Mouse (Mus musculus) kidney, adult 2 months (tissue): ENCODE results near the gene Ets2.

Experiments
- CTCF ChIP-seq: fragments of 200-500 bp; conservative IDR thresholded peaks from 2 replicates; pipeline ENCODE4 v1.5.1; 2011; ENCODE audit warnings: low read depth, mild to moderate bottlenecking, control low read depth, low read length, moderate library complexity, mixed read lengths; ENCODE audit not compliant: insufficient read depth, insufficient read length
- POLR2A ChIP-seq: fragments of 200-500 bp; IDR thresholded peaks from one replicate; pipeline ENCODE4 v1.6.1; 2011; ENCODE audit warnings: low read depth, low read length, control low read depth

DNA sequence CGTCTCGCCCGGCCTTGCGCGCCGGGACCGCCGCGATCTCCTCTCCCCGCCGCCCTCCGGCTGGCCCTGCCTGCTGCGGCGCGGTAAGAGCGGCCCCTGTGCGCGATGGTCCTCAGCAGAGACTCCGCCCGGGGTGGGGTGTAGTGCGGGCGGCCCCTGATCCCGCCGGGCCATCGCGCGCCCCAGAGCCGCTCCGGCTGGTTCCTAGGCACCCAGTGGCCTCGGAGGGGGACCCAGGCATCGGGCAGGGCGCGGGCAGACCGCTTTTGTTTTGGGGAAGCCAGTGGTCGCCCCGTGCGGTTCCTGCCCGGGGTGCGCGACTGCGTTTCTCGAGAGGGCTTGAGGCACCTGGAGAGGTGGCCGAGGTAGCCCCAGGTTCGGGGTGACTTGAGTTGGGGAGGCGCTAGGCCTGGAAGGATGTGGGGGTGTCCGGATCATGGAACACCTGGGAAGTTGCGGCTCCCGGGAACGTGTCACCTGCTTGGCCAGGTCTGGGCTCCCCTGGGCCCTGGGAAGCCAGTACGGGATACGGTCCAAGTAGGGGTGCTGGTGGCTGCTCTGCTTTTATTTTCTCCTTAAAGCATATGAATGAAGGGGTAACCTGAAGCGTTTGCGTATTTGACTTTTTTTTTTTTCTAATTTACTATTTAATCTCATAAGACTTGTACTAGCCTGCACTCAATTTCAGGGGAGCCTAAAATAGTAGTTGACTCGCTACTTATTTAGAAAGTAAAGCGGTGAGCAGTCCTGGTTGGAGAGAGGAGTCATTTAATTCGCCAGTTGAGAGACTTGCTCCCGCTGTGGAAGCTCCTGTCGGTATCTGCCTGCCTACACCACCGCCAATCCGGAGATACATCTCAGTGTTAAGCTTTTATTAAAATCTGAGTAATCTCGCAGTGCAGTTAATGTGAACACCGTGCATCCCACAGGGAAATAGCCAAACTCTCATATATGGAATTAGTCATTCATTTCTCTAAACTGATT is 979 bp downstream of the Ets2 start:
- TF ChIP-seq CTCF: no peak
- no peak for TF ChIP-seq POLR2A
